Mouse (Mus musculus) R1 (cell line): Measurements from ENCODE around the gene Gadd45g.

Source experiments
- DNase-seq: peaks from one replicate; pipeline ENCODE4 v3.0.0-alpha.2; 2018; ENCODE audit warnings: low read depth, low spot score

Gene Gadd45g

DNA sequence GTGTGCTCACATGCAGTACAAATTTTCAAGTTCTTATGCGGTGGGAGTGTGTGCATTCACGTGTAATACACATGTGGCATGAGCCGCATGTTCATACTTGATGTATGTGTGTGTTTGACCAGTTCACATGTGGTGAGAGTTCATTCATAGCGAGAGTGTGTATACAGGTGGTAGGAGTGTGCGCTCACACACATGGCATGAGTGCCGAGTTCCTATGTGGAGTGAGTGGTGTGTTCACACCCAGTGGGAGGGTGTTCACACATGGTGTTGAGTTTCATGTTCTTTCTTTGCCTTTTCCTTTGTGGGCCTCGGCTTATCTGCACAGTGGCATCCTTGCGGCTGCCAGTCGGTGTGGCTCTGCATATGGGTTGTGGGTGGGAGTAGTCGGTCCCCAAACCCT lies 39.1 kb downstream of the Gadd45g start:
- no peak for DNase-seq

DNA sequence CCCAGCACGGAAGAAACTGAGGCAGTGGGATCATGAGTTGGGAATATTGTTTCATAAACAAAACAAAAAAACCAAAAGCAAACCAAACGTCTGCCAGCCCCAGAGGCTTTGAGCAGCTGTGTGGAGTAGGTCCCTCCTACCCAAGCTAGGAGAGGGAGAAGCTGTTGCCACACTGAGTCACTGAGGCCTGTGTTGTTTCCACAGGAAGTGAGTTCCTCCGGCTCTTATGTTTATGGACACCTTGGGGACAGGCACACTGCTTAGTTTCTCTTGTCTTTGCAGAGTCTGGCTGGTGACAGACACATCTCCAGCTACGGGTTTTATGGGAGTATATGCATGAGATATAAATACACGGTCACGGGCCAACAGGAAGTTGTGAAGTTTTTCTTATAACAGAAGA lies 39.6 kb downstream of the Gadd45g start:
- DNase-seq = no peak

DNA sequence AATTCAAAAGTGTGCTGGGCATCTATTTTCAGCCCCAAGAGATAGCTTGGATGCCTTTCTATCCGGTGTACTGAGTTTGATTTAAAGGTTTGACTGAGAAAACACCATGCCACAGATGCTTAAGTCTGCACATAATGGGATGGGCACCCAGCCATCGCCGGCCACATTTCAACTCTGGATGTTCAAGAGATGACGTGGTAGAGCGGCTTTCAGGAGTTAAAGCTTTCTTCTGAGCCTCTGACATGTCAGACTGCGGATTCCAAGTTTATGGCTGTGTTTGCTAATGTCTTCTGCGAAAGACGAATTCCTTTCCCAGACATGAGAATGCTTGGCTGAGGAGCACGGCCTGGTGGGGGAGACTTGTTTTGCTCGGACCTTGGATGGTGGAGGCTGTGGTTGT lies 40.2 kb downstream of the Gadd45g start:
- no peak for DNase-seq

DNA sequence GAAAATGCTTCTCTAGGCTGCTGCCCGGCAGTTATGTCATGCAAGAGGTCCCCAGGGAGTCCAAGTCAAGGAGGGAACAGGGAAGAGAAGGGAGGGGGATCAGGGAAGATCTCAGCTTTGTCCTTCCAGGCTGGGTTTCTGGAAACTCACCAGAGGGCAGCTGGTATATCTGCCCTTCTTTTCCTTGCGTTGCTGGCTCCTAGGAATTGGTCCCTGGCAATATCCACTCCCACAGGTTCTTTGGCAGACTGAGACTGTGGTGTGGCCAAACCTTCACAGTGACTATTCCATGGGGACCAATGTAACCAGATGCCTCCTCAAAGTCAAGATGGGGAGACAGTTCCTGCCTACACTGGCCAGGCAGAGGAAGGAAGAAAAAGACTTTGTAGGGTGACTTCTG lies 41.9 kb downstream of the Gadd45g start:
- no peak for DNase-seq

DNA sequence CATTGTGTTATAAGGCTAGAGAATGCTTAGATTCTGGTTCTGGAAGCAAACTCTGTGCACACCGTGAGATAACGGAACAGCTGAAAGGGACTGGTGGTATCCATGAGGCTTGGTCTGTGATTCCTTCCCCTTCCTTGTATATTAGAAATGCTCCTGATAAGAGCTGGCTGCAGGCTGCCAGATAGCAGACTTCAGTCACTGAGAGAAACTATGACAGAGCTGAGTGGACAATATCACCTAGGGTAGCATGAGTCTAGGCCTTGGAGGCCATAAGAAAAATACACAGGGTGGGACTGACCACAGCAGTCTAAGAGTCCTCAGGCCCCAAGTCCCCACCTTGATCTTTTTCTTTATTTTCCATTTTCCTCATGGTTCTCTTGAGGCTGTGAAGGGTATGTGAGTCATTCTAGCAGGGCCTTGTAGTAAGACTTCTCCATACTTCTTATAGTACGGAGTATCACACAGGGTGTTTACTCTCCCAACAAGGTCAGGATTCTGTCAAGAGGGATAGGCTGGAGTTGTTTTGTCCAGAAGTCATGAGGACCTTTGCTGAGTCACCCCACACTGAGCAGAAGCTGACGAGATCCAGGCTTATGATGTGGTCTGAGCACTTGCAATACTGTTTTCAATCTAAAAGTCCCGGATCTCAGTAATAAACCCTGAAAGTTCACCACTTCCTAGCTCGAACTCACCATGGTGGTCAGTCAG lies 45.5 kb downstream of the Gadd45g start:
- DNase-seq = no peak

DNA sequence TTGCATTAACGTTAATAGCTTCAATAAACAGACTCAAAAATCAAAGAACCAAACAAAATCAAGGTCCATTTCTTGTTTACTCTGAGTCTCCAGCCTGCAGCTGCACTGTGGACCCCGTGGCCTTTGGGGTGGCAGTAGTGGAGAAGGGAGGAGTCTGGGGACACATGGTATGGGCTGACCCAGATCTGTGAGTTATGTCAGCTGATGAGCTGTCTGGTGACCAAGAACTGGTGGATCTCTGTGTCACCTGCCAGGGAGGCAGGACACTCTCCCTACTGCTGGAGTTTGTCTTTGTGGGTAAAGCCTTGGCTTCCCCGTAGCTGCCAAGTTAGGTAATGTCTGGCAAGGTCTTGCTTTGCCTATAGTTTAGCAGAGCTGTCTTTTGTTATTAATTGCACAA lies 51.1 kb downstream of the Gadd45g start:
- no peak for DNase-seq
